Mouse (Mus musculus) macrophage (primary cell): Measurements from ENCODE around the gene Plscr3. TPM values are rescaled to one million over a fixed set of nuclear protein-coding genes. Genes with fewer than 3 reads are reported as not detected.

Source experiments
- H3K27ac ChIP-seq: fragments of 350-480 bp; formaldehyde crosslinking; 2 replicates; pipeline ENCODE4 v1.9.0; 2021
- H3K36me3 ChIP-seq: fragments of 350-480 bp; formaldehyde crosslinking; 2 replicates; pipeline ENCODE4 v1.9.0; 2021; ENCODE audit errors: inconsistent target
- H3K4me3 ChIP-seq: fragments of 350-480 bp; formaldehyde crosslinking; 2 replicates; pipeline ENCODE4 v1.9.0; 2021; ENCODE audit errors: inconsistent target
- H3K79me2 ChIP-seq: fragments of 350-480 bp; formaldehyde crosslinking; 2 replicates; pipeline ENCODE4 v1.9.0; 2021; ENCODE audit errors: inconsistent target
- WGBS: methylation state at CpG from one replicate; pipeline ENCODE4 v1.1.7; 2026; ENCODE audit warnings: inconsistent platforms; ENCODE audit not compliant: missing documents; 5-methylcytosine and 5-hydroxymethylcytosine counted together
- polyA plus RNA-seq: library from polyadenylated mRNA; stranded (reverse); fragments of 250-400 nt; gene quantifications from 3 replicates; pipeline ENCODE4 v1.2.4, GENCODE M21; 2018; ENCODE audit warnings: inconsistent platforms

The Plscr3 gene
- polyA plus RNA-seq, 1 experiment from 2014 or later: 23.8 TPM

DNA sequence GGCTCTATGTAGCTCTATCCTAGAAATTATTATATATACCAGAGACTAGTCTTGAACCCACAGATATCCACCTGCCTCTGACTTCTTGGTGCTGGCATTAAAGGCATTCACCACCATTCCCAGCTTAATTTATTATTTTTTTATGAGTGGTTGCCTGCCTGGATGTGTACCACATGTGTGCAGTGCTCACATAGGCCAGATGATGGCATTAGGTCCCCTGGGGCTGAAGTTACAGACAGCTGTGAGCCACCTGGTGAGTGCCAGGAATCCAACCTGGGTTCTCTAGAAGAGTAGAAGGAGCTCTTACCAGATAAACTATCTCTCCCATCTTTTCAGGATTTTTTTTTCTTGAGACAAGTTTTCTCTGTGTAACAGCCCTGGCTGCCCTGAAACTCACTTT lies 35.9 kb upstream of the Plscr3 start:
- Histone ChIP-seq H3K4me3 (no peak overlapping the region), H3K79me2 (no peaks in the 10 kb centered on the region), H3K36me3 (no peaks in the 10 kb centered on the region), H3K27ac (no peak overlapping the region)

GRCm38 (mm10) chr11:69815155-69815554 lies 31.0 kb upstream of the Plscr3 start, which contains the start of gene Gm39566:
TSS of gene Gm39566 (minus strand) at chr11:69815298.
- Histone ChIP-seq H3K4me3 (no peak within 1 kb of the TSS), H3K79me2 (no peaks in the 10 kb centered on the region), H3K36me3 (no peaks in the 10 kb centered on the region), H3K27ac (no peak within 1 kb of the TSS)
- WGBS: 79% methylated on average over 10 of the region's 10 CpGs

DNA sequence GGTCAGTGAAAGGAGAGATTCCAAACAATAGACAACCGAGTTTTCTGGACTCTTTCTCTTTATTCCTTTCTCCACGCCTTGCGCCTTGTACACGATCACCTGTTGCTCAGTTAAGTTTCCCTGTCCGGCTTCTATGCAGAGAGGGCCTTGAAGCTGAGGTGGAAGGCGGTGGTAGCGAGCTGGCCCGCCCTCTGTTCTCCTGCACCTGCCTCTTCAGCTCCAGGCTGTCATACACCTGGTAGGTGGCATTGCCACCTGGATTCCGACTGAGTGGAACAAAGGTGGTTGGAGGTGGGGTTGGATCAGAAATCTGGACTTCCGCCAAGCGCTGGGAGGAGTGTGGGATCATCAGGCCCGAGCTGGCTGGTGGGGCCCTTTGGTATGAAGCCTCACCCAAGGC lies 29.7 kb upstream of the Plscr3 start:
- H3K4me3 ChIP-seq: no peak overlapping the region
- H3K79me2 ChIP-seq: no peaks in the 10 kb centered on the region
- no peak overlapping the region for H3K27ac ChIP-seq
- WGBS: 95% methylated on average over 8 of the region's 12 CpGs
- no peaks in the 10 kb centered on the region for H3K36me3 ChIP-seq

DNA sequence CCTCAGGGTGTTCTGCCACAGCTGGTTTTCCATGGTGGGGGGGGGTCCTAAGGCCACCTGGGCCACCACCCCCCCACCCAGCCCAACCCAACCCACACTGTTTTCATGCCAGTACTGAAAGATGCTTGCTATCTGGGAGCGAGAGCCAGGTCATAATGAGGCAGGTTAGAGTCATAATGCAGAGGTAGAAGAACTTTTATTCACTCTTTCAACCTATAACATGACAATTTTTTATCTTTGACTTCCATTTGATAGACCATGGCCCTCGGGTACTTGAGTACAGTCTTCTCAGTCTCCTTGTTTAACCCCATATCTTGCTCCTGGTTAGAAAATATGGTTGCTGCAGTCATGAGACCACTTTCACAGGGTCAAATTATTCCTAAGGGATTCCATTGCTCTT lies 27.8 kb upstream of the Plscr3 start, which contains the start of gene Spem2:
Gene Spem2 (minus strand): TSS at position 101 of the 400 bp plus-strand sequence.
- Histone ChIP-seq H3K79me2 (no peaks in the 10 kb centered on the region), H3K4me3 (no peak within 1 kb of the TSS), H3K36me3 (no peaks in the 10 kb centered on the region), H3K27ac (no peak within 1 kb of the TSS)
- WGBS: 92% methylated on average over 2 of the region's 2 CpGs

GRCm38 (mm10) chr11:69818871-69819270 lies 27.3 kb upstream of the Plscr3 start:
- Histone ChIP-seq H3K27ac (no peak overlapping the region), H3K36me3 (no peaks in the 10 kb centered on the region), H3K4me3 (no peak overlapping the region), H3K79me2 (no peaks in the 10 kb centered on the region)
- 51% methylated on average over 8 of the region's 8 CpGs for WGBS

- WGBS: 84% methylated on average over 3 of the region's 3 CpGs
- H3K79me2 ChIP-seq: no peaks in the 10 kb centered on the region
These were observed 24.1 kb upstream of the Plscr3 start, which contains the start of gene Spem1 for GRCm38 (mm10) chr11:69822080-69822479. TSS of gene Spem1 (minus strand) at chr11:69822180.

GRCm38 (mm10) chr11:69823456-69823855 lies 22.7 kb upstream of the Plscr3 start:
- WGBS: 93% methylated on average over 2 of the region's 2 CpGs
- no peak overlapping the region for H3K27ac ChIP-seq
- no peaks in the 10 kb centered on the region for H3K36me3 ChIP-seq
- H3K79me2 ChIP-seq: no peaks in the 10 kb centered on the region
- no peak overlapping the region for H3K4me3 ChIP-seq

More at GRCm38 (mm10) chr11:69822080-69822479, 24.1 kb upstream of the Plscr3 start, which contains the start of gene Spem1:
- Histone ChIP-seq H3K27ac (no peak within 1 kb of the TSS), H3K36me3 (no peaks in the 10 kb centered on the region), H3K4me3 (no peak within 1 kb of the TSS)

DNA sequence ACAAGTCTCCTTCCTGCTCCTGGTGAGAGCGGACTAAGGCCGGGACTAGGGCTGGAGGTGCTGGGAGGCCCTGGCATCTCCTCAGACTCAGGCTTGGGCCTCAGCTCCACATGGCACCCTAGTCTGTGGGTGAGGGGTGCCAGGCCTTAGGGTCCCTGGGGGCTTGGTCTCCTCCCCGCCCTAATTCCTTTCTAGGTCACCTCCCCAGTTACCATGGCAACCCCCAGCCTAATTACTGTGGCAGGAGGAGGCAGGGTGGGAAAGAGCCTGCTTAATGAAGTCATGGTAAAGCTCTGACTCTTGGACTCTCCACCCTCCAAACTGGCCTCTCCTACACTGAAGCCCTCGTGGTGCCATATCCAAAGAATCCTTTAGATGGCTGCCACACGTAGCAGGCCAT lies 17.3 kb upstream of the Plscr3 start:
- H3K27ac ChIP-seq: no peak overlapping the region
- no peak overlapping the region for H3K4me3 ChIP-seq
- H3K79me2 ChIP-seq: no peaks in the 10 kb centered on the region
- H3K36me3 ChIP-seq: no peaks in the 10 kb centered on the region
- 87% methylated on average over 5 of the region's 5 CpGs for WGBS

DNA sequence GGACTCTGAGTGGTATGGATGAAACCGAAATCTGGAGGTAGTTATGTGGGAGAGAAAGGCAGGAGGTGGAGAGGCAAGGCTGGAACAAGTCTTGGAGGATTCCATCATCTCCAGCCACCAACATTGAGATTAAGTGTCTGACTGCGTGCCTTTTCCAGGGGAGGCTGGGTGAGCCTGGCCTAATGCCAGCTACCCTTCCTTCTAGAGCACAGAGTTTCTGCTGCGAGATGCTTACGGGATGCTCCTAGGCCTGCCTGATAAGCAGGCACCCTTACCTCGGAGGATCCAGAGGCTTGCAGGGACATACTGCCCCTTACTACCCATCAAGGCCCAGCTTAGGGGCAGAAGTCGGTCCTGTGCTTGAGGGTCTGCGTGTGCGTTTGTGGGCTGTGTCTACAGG lies 12.6 kb upstream of the Plscr3 start:
- 44% methylated on average over 7 of the region's 8 CpGs for WGBS
- no peak overlapping the region for H3K4me3 ChIP-seq
- no peaks in the 10 kb centered on the region for H3K36me3 ChIP-seq
- no peak overlapping the region for H3K27ac ChIP-seq
- H3K79me2 ChIP-seq: peaks cover under 1% of the 10 kb centered on the region; the same call in 1 of the 2 replicates

- Histone ChIP-seq H3K79me2 (peaks cover 6% of the 10 kb centered on the region), H3K36me3 (no peaks in the 10 kb centered on the region), H3K4me3 (no peak overlapping the region), H3K27ac (no peak overlapping the region)
- WGBS: 11% methylated on average over 41 of the region's 48 CpGs
These were observed 12.1 kb upstream of the Plscr3 start for GRCm38 (mm10) chr11:69834001-69834549.

DNA sequence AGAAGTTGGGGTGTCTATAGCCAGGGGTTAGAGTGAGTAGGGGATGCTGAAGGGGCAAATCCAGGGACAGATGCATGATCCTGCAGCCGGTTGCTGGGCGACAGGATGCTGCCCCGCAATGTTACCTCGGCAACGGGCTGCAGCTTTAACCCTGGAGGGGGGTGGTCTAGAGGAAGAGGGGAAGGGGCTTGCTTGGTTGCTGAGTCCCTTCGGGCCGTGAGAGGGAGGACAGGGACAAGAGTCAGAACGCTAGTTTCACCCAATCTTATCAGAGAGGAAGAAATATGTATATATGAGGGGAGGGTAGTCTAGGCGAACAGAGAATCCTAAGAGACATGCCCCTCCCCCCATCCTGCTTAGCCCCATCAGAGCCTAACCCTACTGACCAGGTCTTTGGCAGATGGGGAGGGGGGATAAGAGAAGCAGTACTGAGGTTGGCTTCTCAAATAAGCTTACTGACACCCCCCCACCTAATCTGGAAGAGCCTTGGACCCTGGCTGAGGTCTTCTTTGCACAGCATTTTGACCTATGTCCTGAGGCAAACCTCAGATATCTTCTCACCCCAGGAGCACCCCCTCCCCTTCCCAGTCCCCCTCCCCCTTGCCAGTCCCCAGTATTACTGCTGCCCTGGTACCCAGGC lies 10.7 kb upstream of the Plscr3 start:
- no peaks in the 10 kb centered on the region for H3K36me3 ChIP-seq
- peaks cover 14% of the 10 kb centered on the region for H3K79me2 ChIP-seq
- WGBS: 88% methylated on average over 9 of the region's 9 CpGs
- H3K27ac ChIP-seq: no peak overlapping the region
- H3K4me3 ChIP-seq: no peak overlapping the region

- Histone ChIP-seq H3K79me2 (peaks cover 14% of the 10 kb centered on the region), H3K27ac (no peak overlapping the region), H3K36me3 (no peaks in the 10 kb centered on the region), H3K4me3 (no peak overlapping the region)
- WGBS: 69% methylated on average over 3 of the region's 4 CpGs
These were observed 10.2 kb upstream of the Plscr3 start for GRCm38 (mm10) chr11:69835966-69836335.

DNA sequence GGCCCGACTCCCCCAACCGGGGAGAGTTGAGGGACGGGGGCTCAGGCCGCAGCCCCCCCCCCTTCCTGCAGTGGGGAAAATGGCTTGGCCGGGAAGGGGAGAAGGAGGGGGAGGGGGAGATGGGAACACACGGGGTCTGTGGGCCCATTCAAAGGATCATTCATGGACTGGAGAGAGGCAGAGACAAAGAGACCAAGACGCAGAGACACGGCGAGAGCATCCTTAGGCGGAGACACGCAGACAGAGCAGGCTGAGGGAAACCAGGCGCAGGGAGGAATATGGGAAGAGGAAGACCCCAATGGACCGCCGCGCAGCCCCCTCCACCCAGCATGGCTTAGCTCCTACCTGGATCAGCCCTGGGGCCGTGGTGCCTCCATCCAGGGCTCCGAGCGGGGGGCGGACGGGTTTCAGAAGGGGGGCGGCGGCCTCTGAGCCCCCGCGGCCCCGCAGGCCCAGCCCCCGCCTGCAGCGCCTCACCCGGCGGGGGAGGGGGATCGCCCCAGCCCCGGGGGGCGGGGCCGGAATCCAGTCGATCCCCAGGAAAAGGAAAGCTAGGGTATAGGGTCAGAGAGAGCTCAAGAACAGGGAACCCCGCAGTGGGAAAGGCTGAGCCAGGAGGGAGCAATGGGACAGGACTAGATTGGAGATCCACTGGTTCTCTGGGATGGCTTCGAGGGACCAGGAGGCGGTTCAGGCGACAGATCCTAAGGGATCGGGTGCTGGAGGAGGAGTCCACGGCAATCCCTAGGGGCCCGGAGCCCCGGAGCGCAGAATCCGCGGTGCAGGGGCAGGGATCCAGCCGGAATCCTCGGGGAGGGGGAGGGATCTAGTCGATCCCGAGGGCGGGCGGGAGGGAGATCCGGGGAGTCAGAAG lies 9.2 kb upstream of the Plscr3 start:
- WGBS: 7% methylated on average over 50 of the region's 52 CpGs
- H3K79me2 ChIP-seq: peaks cover 14% of the 10 kb centered on the region
- peak overlapping the region; percentile 88 for H3K4me3 ChIP-seq
- no peak overlapping the region for H3K27ac ChIP-seq
- H3K36me3 ChIP-seq: no peaks in the 10 kb centered on the region

DNA sequence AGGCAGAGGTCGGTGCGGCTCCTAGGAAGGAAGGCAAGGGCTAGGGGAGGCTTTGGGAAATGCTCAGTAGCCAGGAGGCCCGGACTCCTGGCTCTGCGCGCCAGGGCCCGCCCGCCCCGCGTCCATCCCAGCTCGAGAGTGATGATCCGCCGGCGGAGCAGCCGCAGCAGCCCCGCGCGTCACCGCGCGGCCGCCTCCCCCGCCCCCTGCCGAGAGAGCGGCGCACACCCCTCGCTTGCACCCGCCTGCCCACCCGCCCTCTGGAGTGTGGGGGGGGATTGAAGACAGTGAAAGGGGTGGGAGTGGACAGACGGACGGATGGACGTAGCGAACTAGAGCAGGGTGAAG lies 8.6 kb upstream of the Plscr3 start, which contains the start of gene Nlgn2:
Gene Nlgn2 (minus strand): TSS at position 181 of the 348 bp plus-strand sequence.
- Histone ChIP-seq H3K36me3 (no peaks in the 10 kb centered on the region), H3K79me2 (peaks cover 14% of the 10 kb centered on the region), H3K27ac (peak within 1 kb of the TSS; percentile 78), H3K4me3 (peak within 1 kb of the TSS; percentile 88)
- WGBS: 0% methylated on average over 27 of the region's 32 CpGs
